Mouse (Mus musculus) midbrain, embryonic 14.5 days (tissue): Measurements from ENCODE around the gene St14. TPM values are rescaled to one million over a fixed set of nuclear protein-coding genes. Genes with fewer than 3 reads are reported as not detected.
A peak's percentile ranks its signal among the peaks of the same experiment; 100 is the strongest.

Experiments used
- ATAC-seq: fragments of 200-750 bp; cut with Nextera tagmentation; 2 replicates; pipeline ENCODE4 v1.8.0; 2017; ENCODE audit warnings: moderate number of reproducible peaks, moderate library complexity; ENCODE audit not compliant: low FRiP score, low TSS enrichment
- DNase-seq: peaks from one replicate; pipeline ENCODE4 v3.0.0-alpha.2; 2015
- H3K27ac ChIP-seq: fragments of 300-500 bp; sonication (generic); replicated peaks from 2 replicates; pipeline ENCODE4 v1.5.1; 2014; ENCODE audit warnings: mild to moderate bottlenecking, low read depth, low read length, moderate library complexity
- H3K27me3 ChIP-seq: fragments of 300-500 bp; sonication (generic); 2 replicates; pipeline ENCODE4 v1.6.1; 2014; ENCODE audit warnings: low read length, control low read depth, mixed read lengths; ENCODE audit not compliant: control insufficient read depth, insufficient read depth
- H3K36me3 ChIP-seq: fragments of 300-500 bp; sonication (generic); 2 replicates; pipeline ENCODE4 v1.6.1; 2014; ENCODE audit warnings: low read length, control low read depth; ENCODE audit not compliant: control insufficient read depth, insufficient read depth
- H3K4me1 ChIP-seq: fragments of 300-500 bp; sonication (generic); 2 replicates; pipeline ENCODE4 v1.6.1; 2014; ENCODE audit warnings: mild to moderate bottlenecking, antibody characterized with exemption, low read length, control low read depth; ENCODE audit not compliant: control insufficient read depth, insufficient read depth
- H3K4me2 ChIP-seq: fragments of 300-500 bp; sonication (generic); 2 replicates; pipeline ENCODE4 v1.6.1; 2014; ENCODE audit warnings: mild to moderate bottlenecking, low read length, moderate library complexity
- H3K4me3 ChIP-seq: fragments of 300-500 bp; sonication (generic); replicated peaks from 2 replicates; pipeline ENCODE4 v1.5.1; 2014; ENCODE audit warnings: low read depth, low read length
- H3K9ac ChIP-seq: fragments of 300-500 bp; sonication (generic); replicated peaks from 2 replicates; pipeline ENCODE4 v1.6.1; 2014; ENCODE audit warnings: mild to moderate bottlenecking, low read length, moderate library complexity
- H3K9me3 ChIP-seq: fragments of 300-500 bp; sonication (generic); 2 replicates; pipeline ENCODE4 v1.6.1; 2016; ENCODE audit warnings: low read length, control low read depth, mixed read lengths; ENCODE audit not compliant: control insufficient read depth
- WGBS: fragments of 180-500 bp; shearing (Covaris S2); extraction: QIAGEN DNeasy Blood & Tissue Kit; methylation state at CpG from one replicate; pipeline ENCODE4 v1.1.7; 2014; 5-methylcytosine and 5-hydroxymethylcytosine counted together
- polyA plus RNA-seq: library from polyadenylated mRNA; unstranded; fragments of >200 nt; fragmentation: Nextera tagmentation; extraction: Ambion mirVana; gene quantifications from 2 replicates; pipeline ENCODE4 v1.2.1, GENCODE M21; 2014

St14 gene
- polyA plus RNA-seq, 1 experiment from 2014 or later, result 1.2 TPM

- ATAC-seq, result no peak
- Histone ChIP-seq H3K36me3 (no peaks in the 10 kb centered on the region), H3K27ac (no peak overlapping the region), H3K4me1 (peaks cover 5% of the 10 kb centered on the region), H3K9ac (no peak overlapping the region), H3K4me3 (no peak overlapping the region), H3K4me2 (no peak overlapping the region), H3K27me3 (no peaks in the 10 kb centered on the region), H3K9me3 (no peaks in the 10 kb centered on the region)
- 16% methylated on average over 10 of the region's 10 CpGs for WGBS
- DNase-seq, result peak; percentile 91
Observed at GRCm38 (mm10) chr9:31086085-31086753, 45.4 kb downstream of the St14 start.

- Histone ChIP-seq H3K27ac (no peak overlapping the region), H3K4me3 (no peak overlapping the region), H3K9ac (no peak overlapping the region), H3K27me3 (no peaks in the 10 kb centered on the region), H3K4me2 (no peak overlapping the region), H3K4me1 (peaks cover 5% of the 10 kb centered on the region), H3K36me3 (no peaks in the 10 kb centered on the region), H3K9me3 (no peaks in the 10 kb centered on the region)
- ATAC-seq (no peak), DNase-seq (no peak)
- 81% methylated on average over 5 of the region's 5 CpGs for WGBS
Observed at GRCm38 (mm10) chr9:31085556-31085955, 46.1 kb downstream of the St14 start.

GRCm38 (mm10) chr9:31082771-31083170 is 48.9 kb downstream of the St14 start:
- H3K9me3 ChIP-seq, result no peaks in the 10 kb centered on the region
- H3K36me3 ChIP-seq, result no peaks in the 10 kb centered on the region
- H3K4me2 ChIP-seq, result no peak overlapping the region
- no peak for DNase-seq
- no peak overlapping the region for H3K4me3 ChIP-seq
- no peaks in the 10 kb centered on the region for H3K27me3 ChIP-seq
- H3K27ac ChIP-seq, result no peak overlapping the region
- no peak overlapping the region for H3K9ac ChIP-seq
- peaks cover 5% of the 10 kb centered on the region for H3K4me1 ChIP-seq
- WGBS, result 76% methylated on average over 6 of the region's 6 CpGs
- no peak for ATAC-seq

- peak overlapping the region; percentile 38; the same call in 1 of the 2 replicates for H3K9ac ChIP-seq
- no peaks in the 10 kb centered on the region for H3K27me3 ChIP-seq
- H3K36me3 ChIP-seq, result no peaks in the 10 kb centered on the region
- H3K4me2 ChIP-seq, result peak overlapping the region; percentile 46
- peaks cover 5% of the 10 kb centered on the region for H3K4me1 ChIP-seq
- ATAC-seq (peak; percentile 43; the same call in 1 of the 2 replicates), DNase-seq (peak; percentile 91)
- 7% methylated on average over 15 of the region's 15 CpGs for WGBS
- no peaks in the 10 kb centered on the region for H3K9me3 ChIP-seq
- 0 out of 2 replicates have a peak overlapping the region, but pooled peaks have one; percentile 26 for H3K27ac ChIP-seq
- peak overlapping the region; percentile 7 for H3K4me3 ChIP-seq
Observed at GRCm38 (mm10) chr9:31082054-31082666, 49.5 kb downstream of the St14 start.

GRCm38 (mm10) chr9:31080726-31081125 is 50.9 kb downstream of the St14 start:
- H3K4me2 ChIP-seq, result no peak overlapping the region
- H3K27me3 ChIP-seq, result no peaks in the 10 kb centered on the region
- ATAC-seq (no peak), DNase-seq (no peak)
- H3K4me1 ChIP-seq, result peaks cover 5% of the 10 kb centered on the region
- no peak overlapping the region for H3K9ac ChIP-seq
- no peaks in the 10 kb centered on the region for H3K9me3 ChIP-seq
- no peak overlapping the region for H3K27ac ChIP-seq
- WGBS, result 86% methylated on average over 6 of the region's 6 CpGs
- no peak overlapping the region for H3K4me3 ChIP-seq
- H3K36me3 ChIP-seq, result no peaks in the 10 kb centered on the region

- ATAC-seq (no peak), DNase-seq (no peak)
- Histone ChIP-seq H3K36me3 (peaks cover 4% of the 10 kb centered on the region; the same call in 1 of the 2 replicates), H3K4me2 (no peak overlapping the region), H3K9ac (no peak overlapping the region), H3K4me1 (no peaks in the 10 kb centered on the region), H3K27ac (no peak overlapping the region), H3K27me3 (no peaks in the 10 kb centered on the region), H3K9me3 (no peaks in the 10 kb centered on the region), H3K4me3 (no peak overlapping the region)
- 87% methylated on average over 10 of the region's 10 CpGs for WGBS
Observed at GRCm38 (mm10) chr9:31074836-31075235, 56.8 kb downstream of the St14 start.

- DNase-seq (no peak), ATAC-seq (no peak)
- H3K9me3 ChIP-seq, result no peaks in the 10 kb centered on the region
- H3K27ac ChIP-seq, result no peak overlapping the region
- no peak overlapping the region for H3K4me2 ChIP-seq
- no peak overlapping the region for H3K4me3 ChIP-seq
- WGBS, result 84% methylated on average over 7 of the region's 7 CpGs
- no peaks in the 10 kb centered on the region for H3K4me1 ChIP-seq
- H3K9ac ChIP-seq, result no peak overlapping the region
- peaks cover 13% of the 10 kb centered on the region for H3K36me3 ChIP-seq
- no peaks in the 10 kb centered on the region for H3K27me3 ChIP-seq
Observed at GRCm38 (mm10) chr9:31073797-31074196, 57.9 kb downstream of the St14 start.

GRCm38 (mm10) chr9:31072256-31072655 is 59.4 kb downstream of the St14 start:
- no peak for DNase-seq
- no peak overlapping the region for H3K27ac ChIP-seq
- H3K4me3 ChIP-seq, result no peak overlapping the region
- no peaks in the 10 kb centered on the region for H3K9me3 ChIP-seq
- H3K36me3 ChIP-seq, result peaks cover 21% of the 10 kb centered on the region
- H3K4me1 ChIP-seq, result no peaks in the 10 kb centered on the region
- ATAC-seq, result no peak
- H3K4me2 ChIP-seq, result no peak overlapping the region
- no peaks in the 10 kb centered on the region for H3K27me3 ChIP-seq
- 95% methylated on average over 5 of the region's 5 CpGs for WGBS
- no peak overlapping the region for H3K9ac ChIP-seq

GRCm38 (mm10) chr9:31070706-31071105 is 60.9 kb downstream of the St14 start:
- DNase-seq (no peak), ATAC-seq (no peak)
- H3K4me3 ChIP-seq, result no peak overlapping the region
- no peak overlapping the region for H3K4me2 ChIP-seq
- H3K9ac ChIP-seq, result no peak overlapping the region
- peaks cover 31% of the 10 kb centered on the region for H3K36me3 ChIP-seq
- no peak overlapping the region for H3K27ac ChIP-seq
- no peaks in the 10 kb centered on the region for H3K27me3 ChIP-seq
- WGBS, result 96% methylated on average over 8 of the region's 8 CpGs
- no peaks in the 10 kb centered on the region for H3K9me3 ChIP-seq
- H3K4me1 ChIP-seq, result no peaks in the 10 kb centered on the region
